Mouse (Mus musculus) brain, embryonic 18.5 days (tissue): ENCODE measurements around the gene Rtn4rl1.
"Not testable (repeated sequence)": the region's sequence is repeated elsewhere in the genome, so short reads cannot be mapped to it uniquely, and the experiment has no call there.

Source experiments
- DNase-seq: peaks from one replicate; pipeline ENCODE4 v3.0.0-alpha.2; 2012; ENCODE audit warnings: low read depth, low spot score

Rtn4rl1 gene

GRCm38 (mm10) chr11:75295534-75295933 is 102.0 kb downstream of the Rtn4rl1 start:
- not testable (repeated sequence) for DNase-seq

DNA sequence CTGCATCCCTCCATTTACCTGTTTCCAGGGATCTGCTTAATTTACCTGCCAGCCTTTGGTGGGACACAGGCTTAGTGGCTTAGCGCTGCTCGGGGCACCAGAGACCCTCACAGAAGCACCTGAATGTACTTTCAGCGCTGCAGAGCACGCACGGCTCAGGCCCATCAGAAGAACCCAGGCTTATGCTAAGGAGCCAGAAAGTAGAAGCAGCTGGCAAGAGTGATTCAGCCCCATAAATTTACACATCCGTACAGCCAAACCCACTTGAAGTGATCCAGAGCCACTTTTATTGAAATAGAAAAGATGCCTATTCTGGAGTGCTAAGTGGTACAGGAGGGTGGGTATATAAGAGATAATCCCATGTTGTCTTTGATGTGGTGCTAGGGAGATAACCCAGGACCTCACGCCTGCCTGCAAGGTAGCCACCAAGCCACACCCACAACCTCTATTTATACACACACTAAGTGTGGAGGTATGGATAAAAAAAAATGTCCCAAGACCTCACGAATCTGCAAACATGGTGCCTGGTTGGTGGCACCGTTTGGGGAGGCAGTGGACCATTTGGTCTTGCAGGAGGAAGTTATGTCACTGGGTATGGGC is 102.9 kb downstream of the Rtn4rl1 start:
- no peak for DNase-seq

- no peak for DNase-seq
Observed at GRCm38 (mm10) chr11:75297631-75298030, 104.0 kb downstream of the Rtn4rl1 start.

DNA sequence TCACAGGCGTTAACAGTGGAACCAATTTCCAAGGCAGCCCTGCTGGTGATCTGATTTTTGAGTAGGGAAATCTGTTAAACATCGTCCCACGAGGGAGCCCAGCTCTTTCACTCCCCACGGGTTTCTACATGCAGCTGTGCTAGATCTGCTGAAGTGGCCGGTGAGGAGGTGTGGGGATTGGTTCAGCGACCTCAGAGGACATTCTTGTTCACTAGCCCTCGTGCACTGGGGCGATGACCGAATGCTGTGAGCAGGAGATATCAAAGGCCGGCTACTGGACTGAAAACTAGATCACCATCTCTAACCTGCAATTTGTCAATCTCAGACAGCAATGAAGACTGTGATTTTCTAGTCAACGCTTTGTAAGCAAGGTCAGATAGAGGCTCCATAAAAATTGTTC is 104.9 kb downstream of the Rtn4rl1 start:
- no peak for DNase-seq

- no peak for DNase-seq
Observed at GRCm38 (mm10) chr11:75299786-75300185, 106.2 kb downstream of the Rtn4rl1 start.

DNA sequence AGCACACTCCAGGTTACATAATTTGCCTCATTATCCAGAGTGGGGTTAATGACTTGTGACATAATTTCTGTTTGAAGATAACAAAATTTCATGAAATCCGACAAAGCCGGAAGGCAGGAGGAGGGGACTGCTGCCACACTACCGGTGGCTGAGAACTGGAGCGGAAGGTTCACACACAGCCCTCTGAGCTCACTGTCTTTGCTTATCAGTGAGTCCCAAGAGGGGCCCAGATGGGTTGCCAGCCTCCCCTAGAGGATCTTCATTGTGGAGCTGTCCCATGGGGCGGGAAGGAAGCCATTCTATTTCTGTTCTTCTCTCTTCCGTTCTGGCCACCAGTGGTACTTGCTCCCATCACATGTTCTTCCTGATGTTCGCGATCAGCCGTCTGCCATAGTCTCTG is 107.4 kb downstream of the Rtn4rl1 start:
- no peak for DNase-seq

DNA sequence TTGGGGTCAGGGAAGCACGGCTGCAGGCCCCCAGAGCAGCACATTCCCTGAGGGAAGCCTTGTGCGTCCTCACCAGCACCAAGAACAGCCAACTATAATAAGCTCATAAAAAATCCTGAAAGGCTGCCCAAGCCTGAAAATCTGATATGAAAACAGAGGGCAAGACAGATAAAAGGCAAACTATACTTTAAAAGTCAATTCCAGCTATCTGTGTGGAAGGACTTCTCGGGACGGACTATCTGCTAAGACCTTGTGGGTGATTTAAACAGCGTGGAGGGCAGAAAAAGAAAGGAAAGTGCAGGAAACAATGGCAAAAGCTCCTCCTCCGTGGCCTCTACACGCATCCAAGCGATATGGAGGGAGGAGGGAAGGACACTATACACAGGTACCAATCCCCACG is 111.2 kb downstream of the Rtn4rl1 start:
- no peak for DNase-seq

DNA sequence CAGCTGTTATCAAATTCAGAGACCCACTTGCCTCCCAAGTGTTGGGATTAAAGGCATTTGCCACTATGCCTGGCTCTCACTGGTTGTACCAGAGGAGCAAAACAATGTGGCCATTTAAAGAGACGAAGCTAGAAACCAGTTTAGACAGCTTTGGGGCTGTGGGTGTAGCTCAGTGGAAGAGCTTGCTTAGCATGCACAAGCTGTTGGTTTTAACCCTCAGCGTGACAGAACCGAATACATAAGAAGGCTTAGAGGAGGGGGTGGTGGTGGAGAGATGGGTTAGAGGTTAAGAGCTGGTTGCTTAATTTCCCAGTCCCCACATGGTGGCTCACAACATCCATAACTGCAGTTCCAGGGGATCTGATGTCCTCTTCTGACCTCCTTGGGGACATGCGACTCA is 115.1 kb downstream of the Rtn4rl1 start:
- no peak for DNase-seq

- DNase-seq, result no peak
Observed at GRCm38 (mm10) chr11:75310813-75311212, 117.2 kb downstream of the Rtn4rl1 start.

DNA sequence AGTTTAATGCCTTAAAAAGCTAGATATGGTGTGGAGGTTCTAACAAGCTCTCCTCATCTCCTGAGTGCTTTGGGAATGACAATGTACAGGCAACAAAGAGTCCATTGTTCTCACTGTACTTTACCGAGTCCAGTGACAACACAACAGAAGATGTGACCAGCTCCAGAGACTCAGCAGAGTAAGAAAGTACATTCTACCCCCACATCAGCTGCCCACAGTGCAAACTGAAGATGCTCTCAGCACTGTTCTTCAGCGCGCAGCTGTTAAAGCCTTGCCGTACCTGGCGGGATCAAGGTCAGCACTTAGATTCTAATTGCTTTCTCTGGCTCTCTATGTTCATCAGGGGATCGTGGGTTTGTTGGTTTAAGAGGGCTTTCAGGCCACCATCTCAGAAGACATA is 118.2 kb downstream of the Rtn4rl1 start:
- DNase-seq, result no peak

DNA sequence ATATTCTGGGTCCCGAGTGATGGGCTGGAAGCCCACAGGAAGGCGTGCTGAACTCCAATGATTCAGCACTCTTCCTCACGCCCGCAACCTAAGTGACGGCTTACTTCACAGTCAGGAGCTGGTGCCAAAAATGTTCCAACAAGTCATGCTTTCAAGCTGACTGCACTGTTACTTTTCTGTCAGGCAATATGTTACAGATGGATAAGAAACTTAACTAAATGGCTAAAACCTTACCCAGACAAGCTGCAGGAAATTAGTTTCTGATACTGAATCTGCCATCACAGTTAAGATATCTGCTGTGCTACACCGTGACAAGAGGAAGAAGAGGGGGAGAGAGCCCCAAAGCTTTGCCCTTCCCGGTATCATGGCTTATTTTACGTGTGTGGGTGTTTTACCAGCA is 120.3 kb downstream of the Rtn4rl1 start:
- DNase-seq, result no peak
